Mouse (Mus musculus): ENCODE measurements at regions not wholly inside any gene's neighbourhood (a gene's known extent, or its start where the extent isn't known, plus 50 kb on each side); places are given as distances from the start of the nearest gene placed in this dataset.
"Not testable (repeated sequence)": the region's sequence is repeated elsewhere in the genome, so short reads cannot be mapped to it uniquely, and the experiment has no call there.

DNA sequence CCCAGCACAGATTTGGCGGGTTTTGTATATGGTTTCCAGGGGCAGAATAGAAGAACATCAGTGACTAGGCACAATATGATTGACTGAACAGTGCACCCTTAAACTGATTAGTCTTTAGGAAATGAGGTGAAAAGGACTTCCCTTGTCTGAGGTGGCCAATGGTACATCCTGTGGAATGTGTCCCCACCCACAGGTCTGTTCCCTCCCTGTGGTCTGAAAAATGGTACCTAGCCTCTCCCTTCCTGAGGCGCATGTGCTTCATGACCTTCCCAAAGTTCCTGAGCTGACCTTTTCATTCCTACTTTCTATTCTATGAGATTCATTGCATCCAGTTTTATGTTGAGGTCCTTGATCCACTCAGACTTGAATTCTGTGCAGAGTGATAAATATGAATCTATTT lies 76.0 kb downstream of the Zfp97 start:
- not testable (repeated sequence) for ATAC-seq (replicated peaks; ENCODE audit: poor library complexity, severe bottlenecking)

DNA sequence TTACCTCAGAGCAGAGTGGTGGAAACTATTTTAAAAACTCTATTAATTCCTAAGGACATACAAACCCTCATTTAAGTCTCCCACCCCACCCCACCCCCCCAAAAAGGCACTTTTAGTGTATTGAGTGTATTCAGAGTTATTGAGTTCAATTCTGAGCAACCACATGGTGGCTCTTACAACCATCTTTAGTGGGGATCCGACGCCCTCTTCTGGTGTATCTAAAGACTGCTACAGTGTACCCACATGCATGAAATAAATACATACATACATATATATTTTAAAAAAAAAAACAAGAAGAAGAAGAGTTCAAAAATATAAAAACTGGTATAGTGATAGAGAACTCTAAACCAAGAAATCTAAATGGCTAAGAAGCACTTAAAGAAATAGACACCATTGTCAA lies 107.9 kb downstream of the Zfp97 start:
- ATAC-seq (replicated peaks; ENCODE audit: poor library complexity, severe bottlenecking) = no peak

DNA sequence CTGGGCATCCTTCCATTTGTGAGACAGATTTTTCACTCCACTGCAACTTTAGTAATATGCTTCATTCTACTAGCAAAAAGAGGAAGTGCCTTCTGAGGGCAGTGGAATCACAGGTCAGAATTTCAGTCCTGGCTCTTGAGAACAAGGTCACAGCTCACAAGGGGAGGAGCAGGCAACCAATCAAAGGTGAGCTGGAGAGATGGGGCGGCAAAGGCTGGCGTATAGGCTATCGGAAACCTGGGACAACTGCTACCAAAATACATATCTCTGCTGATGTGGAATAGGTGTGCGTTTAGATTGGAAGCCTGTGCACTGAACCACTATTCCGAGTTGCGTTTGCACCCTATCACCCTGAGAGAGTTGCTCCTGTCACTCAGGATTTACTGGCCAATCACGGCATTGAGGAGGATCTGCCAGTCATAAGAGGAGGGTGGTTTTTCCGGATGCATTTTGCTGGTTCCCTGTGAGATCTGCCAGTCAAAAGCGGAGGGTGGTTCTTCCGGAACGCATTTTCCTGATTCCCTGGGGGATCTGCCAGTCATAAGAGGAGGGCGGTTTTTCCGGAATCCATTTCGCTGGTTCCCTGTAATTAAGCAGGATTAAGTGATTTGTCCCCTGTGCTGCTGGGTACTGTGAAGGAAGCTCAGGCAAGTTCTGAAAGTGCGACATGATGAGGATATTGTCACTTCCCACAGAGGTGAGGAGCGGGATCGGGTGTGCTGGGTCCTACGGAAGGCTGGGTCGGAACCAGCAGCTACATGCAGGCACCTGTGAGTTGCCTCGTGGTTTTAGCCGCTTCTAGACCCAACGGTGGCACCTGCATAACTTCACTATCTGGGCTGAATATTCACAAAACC lies 113.3 kb downstream of the Zfp97 start:
- ATAC-seq (replicated peaks; ENCODE audit: poor library complexity, severe bottlenecking) = peak; percentile 100

DNA sequence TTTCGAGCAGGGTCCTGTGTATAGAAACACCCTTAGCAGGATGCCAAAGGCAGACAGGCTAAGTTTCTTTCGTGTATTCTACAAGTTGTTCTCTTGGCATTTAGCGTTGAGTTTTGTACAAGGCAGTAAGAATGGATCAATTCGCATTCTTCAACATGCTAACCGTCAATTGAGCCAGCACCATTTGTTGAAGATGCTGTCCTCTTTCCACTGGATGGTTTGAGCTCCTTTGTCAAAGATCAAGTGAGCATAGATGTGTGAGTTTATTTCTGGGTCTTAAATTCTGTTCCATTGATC lies 113.9 kb downstream of the Zfp97 start:
- not testable (repeated sequence) for ATAC-seq (replicated peaks; ENCODE audit: poor library complexity, severe bottlenecking)
